In genomic region chr6:141425114-141425513, GRCm38 (mm10) we compare ENCODE assay signal across 22 mouse cellular contexts.
A peak's percentile ranks its signal among the peaks of the same experiment; 100 is the strongest.
DNase-seq lines count a peak whose midpoint lies in the region; ATAC-seq and TF ChIP-seq lines count a peak whose summit lies in the region.
"Had no signal": no experiment of that assay in that cellular context is flagged by ENCODE, and none has a peak within 500 bp of the region (broad histone marks: within the 10 kb centered on the region; RNA-seq: fewer than 3 reads in every experiment).

No protein-coding gene starts in this region.

- no peak overlapping the region for H3K9ac ChIP-seq in forebrain, embryonic 15.5 days (replicated peaks)
- no peak overlapping the region for H3K9ac ChIP-seq in forebrain, postnatal 0 days
- H3K9ac ChIP-seq: hindbrain, embryonic 12.5 days; limb, embryonic 15.5 days; liver, embryonic 15.5 days; midbrain, embryonic 12.5 days had no signal

- no peak for TF ChIP-seq POLR2A in cerebellum, adult 2 months (IDR thresholded peaks at IDR 0.05; ENCODE audit: borderline replicate concordance, insufficient read depth, low read length)

- H3K4me1 ChIP-seq in forebrain, embryonic 15.5 days, result no peaks in the 10 kb centered on the region
- no peaks in the 10 kb centered on the region for H3K4me1 ChIP-seq in forebrain, postnatal 0 days (ENCODE audit: insufficient read depth)
- H3K4me1 ChIP-seq in cerebellum, adult 2 months (ENCODE audit: control insufficient read depth, insufficient read depth, low read length), result no peaks in the 10 kb centered on the region; the same call in 1 of the 2 replicates
- H3K4me1 ChIP-seq: hindbrain, embryonic 12.5 days; limb, embryonic 15.5 days; liver, embryonic 15.5 days; midbrain, embryonic 12.5 days had no signal

- no peak overlapping the region for H3K27ac ChIP-seq in forebrain, embryonic 15.5 days (replicated peaks)
- no peak overlapping the region for H3K27ac ChIP-seq in forebrain, postnatal 0 days (ENCODE audit: low read depth, low read length)
- H3K27ac ChIP-seq in cerebellum, adult 2 months (ENCODE audit: insufficient read depth, low read length), result no peak overlapping the region
- H3K27ac ChIP-seq: hindbrain, embryonic 12.5 days; limb, embryonic 15.5 days; liver, embryonic 15.5 days; macrophage; midbrain, embryonic 12.5 days had no signal

- no peaks in the 10 kb centered on the region for H3K27me3 ChIP-seq in forebrain, embryonic 15.5 days
- H3K27me3 ChIP-seq in forebrain, postnatal 0 days (ENCODE audit: insufficient read depth, low read length), result no peaks in the 10 kb centered on the region
- no peaks in the 10 kb centered on the region for H3K27me3 ChIP-seq in cerebellum, adult 2 months (ENCODE audit: control insufficient read depth, insufficient read depth, low read length)
- H3K27me3 ChIP-seq: CH12.LX; hindbrain, embryonic 12.5 days; limb, embryonic 15.5 days; liver, embryonic 15.5 days; midbrain, embryonic 12.5 days had no signal

- no peak for DNase-seq in forebrain, postnatal 0 days
- DNase-seq in brain, adult 2 months (ENCODE audit: low read depth, low spot score), result peak; percentile 73
- DNase-seq in cerebellum, adult 2 months, result peak; percentile 51 to 70
- peak; percentile 30 to 58 for DNase-seq in cerebellum, postnatal 36 days
- no peak for DNase-seq in B cell, adult 2 months
- DNase-seq in testis, postnatal 14 days (ENCODE audit: low spot score), result no peak
- no peak for DNase-seq in testis, postnatal 10 days (ENCODE audit: low spot score)
- DNase-seq: adrenal gland, postnatal 14 days; gastrocnemius, postnatal 25 days; kidney, adult 2 months; kidney, postnatal 10 days; layer of hippocampus, postnatal 36 days; retina, postnatal 1 day; thymus, postnatal 4 days had no signal

- no peaks in the 10 kb centered on the region for H3K9me3 ChIP-seq in forebrain, embryonic 15.5 days
- no peaks in the 10 kb centered on the region for H3K9me3 ChIP-seq in forebrain, postnatal 0 days (ENCODE audit: low read length)
- H3K9me3 ChIP-seq: hindbrain, embryonic 12.5 days; limb, embryonic 15.5 days; liver, embryonic 15.5 days; midbrain, embryonic 12.5 days had no signal

- H3K36me3 ChIP-seq in forebrain, embryonic 15.5 days, result no peaks in the 10 kb centered on the region
- no peaks in the 10 kb centered on the region for H3K36me3 ChIP-seq in forebrain, postnatal 0 days (ENCODE audit: insufficient read depth)
- H3K36me3 ChIP-seq: hindbrain, embryonic 12.5 days; limb, embryonic 15.5 days; liver, embryonic 15.5 days; midbrain, embryonic 12.5 days had no signal

- WGBS in forebrain, embryonic 15.5 days, result 53% methylated on average over 6 of the region's 6 CpGs
- 67% methylated on average over 6 of the region's 6 CpGs for WGBS in forebrain, postnatal 0 days
- 11% methylated on average over 6 of the region's 6 CpGs for WGBS in cerebellum, adult 2 months

- no peak overlapping the region for H3K4me3 ChIP-seq in forebrain, embryonic 15.5 days
- H3K4me3 ChIP-seq in forebrain, postnatal 0 days (ENCODE audit: low read depth, low read length), result no peak overlapping the region
- no peak overlapping the region for H3K4me3 ChIP-seq in cerebellum, adult 2 months (replicated peaks; ENCODE audit: insufficient read depth, low read depth, low read length)
- H3K4me3 ChIP-seq: hindbrain, embryonic 12.5 days; limb, embryonic 15.5 days; liver, embryonic 15.5 days; midbrain, embryonic 12.5 days had no signal

- TF ChIP-seq CTCF in forebrain, postnatal 0 days (IDR thresholded peaks at IDR 0.05; ENCODE audit: low read depth), result no peak
- no peak for TF ChIP-seq CTCF in cerebellum, adult 2 months (IDR thresholded peaks at IDR 0.05; ENCODE audit: borderline replicate concordance, insufficient read depth, low read depth, low read length)

- no peak overlapping the region for H3K4me2 ChIP-seq in forebrain, embryonic 15.5 days (replicated peaks)
- no peak overlapping the region for H3K4me2 ChIP-seq in forebrain, postnatal 0 days (ENCODE audit: low read depth)
- H3K4me2 ChIP-seq: hindbrain, embryonic 12.5 days; limb, embryonic 15.5 days; liver, embryonic 15.5 days; midbrain, embryonic 12.5 days had no signal

- ATAC-seq in forebrain, embryonic 15.5 days (replicated peaks), result 0 out of 2 replicates have a peak, but pooled peaks have one; percentile 29
- ATAC-seq in forebrain, postnatal 0 days, result no peak
- ATAC-seq: inflammation-experienced regulatory T-cells, adult 6 months had no signal

Comparison
In these comparisons a context has a peak if more than half of its experiments do, and no peak if none do; other contexts are left out.
1. DNase-seq: peak in brain, adult 2 months (single experiment), cerebellum, adult 2 months (2 of 2) and cerebellum, postnatal 36 days (2 of 2); none in forebrain, postnatal 0 days (single experiment), B cell, adult 2 months (0 of 2), testis, postnatal 14 days (single experiment) and testis, postnatal 10 days (single experiment).